Mouse (Mus musculus): Measurements from ENCODE around the gene Ddost. TPM values are rescaled to one million over a fixed set of nuclear protein-coding genes. Genes with fewer than 3 reads are reported as not detected.
A peak's percentile ranks its signal among the peaks of the same experiment; 100 is the strongest.

Gene Ddost
- polyA plus RNA-seq, 2 experiments = 342 to 344 TPM

- no peaks in the 10 kb centered on the region for H3K36me3 ChIP-seq (ENCODE audit: control insufficient read depth, insufficient read depth, low read length)
- H3K27ac ChIP-seq (replicated peaks; ENCODE audit: low read depth, low read length) = no peak overlapping the region
- no peaks in the 10 kb centered on the region; the same call in 1 of the 2 replicates for H3K27me3 ChIP-seq (ENCODE audit: control insufficient read depth, insufficient read depth, low read length)
- DNase-seq (ENCODE audit: low spot score) = no peak
- TF ChIP-seq POLR2A (IDR thresholded peaks at IDR 0.05; ENCODE audit: borderline replicate concordance, extremely low read depth, insufficient read depth, insufficient read length) = no peak
- H3K4me3 ChIP-seq (replicated peaks; ENCODE audit: low read length) = no peak overlapping the region
- H3K4me1 ChIP-seq (ENCODE audit: control insufficient read depth, insufficient read depth, low read length) = no peaks in the 10 kb centered on the region
- H3K9me3 ChIP-seq (ENCODE audit: control insufficient read depth, low read length) = no peaks in the 10 kb centered on the region; the same call in 1 of the 2 replicates
- no peak overlapping the region for H3K9ac ChIP-seq (ENCODE audit: low read depth, low read length, severe bottlenecking)
- ATAC-seq (ENCODE audit: low FRiP score, low read depth) = no peak
- no peak overlapping the region for H3K4me2 ChIP-seq (replicated peaks; ENCODE audit: low read depth, low read length, severe bottlenecking)
- WGBS = 86% methylated on average over 12 of the region's 12 CpGs
These were observed 52.0 kb downstream of the Ddost start for GRCm38 (mm10) chr4:138356551-138356950.

GRCm38 (mm10) chr4:138358176-138358575 is 53.6 kb downstream of the Ddost start:
- H3K9ac ChIP-seq (ENCODE audit: low read depth, low read length, severe bottlenecking) = no peak overlapping the region

GRCm38 (mm10) chr4:138361370-138361821 is 56.9 kb downstream of the Ddost start:
- no peaks in the 10 kb centered on the region; the same call in 1 of the 2 replicates for H3K27me3 ChIP-seq (ENCODE audit: control insufficient read depth, insufficient read depth, low read length)
- 16% methylated on average over 11 of the region's 11 CpGs for WGBS
- no peak overlapping the region for H3K27ac ChIP-seq (replicated peaks; ENCODE audit: low read depth, low read length)
- H3K4me1 ChIP-seq (ENCODE audit: control insufficient read depth, insufficient read depth, low read length) = no peaks in the 10 kb centered on the region
- no peak overlapping the region for H3K4me3 ChIP-seq (replicated peaks; ENCODE audit: low read length)
- no peaks in the 10 kb centered on the region for H3K36me3 ChIP-seq (ENCODE audit: control insufficient read depth, insufficient read depth, low read length)
- DNase-seq (ENCODE audit: low spot score) = no peak
- H3K4me2 ChIP-seq (replicated peaks; ENCODE audit: low read depth, low read length, severe bottlenecking) = no peak overlapping the region
- no peaks in the 10 kb centered on the region for H3K9me3 ChIP-seq (ENCODE audit: control insufficient read depth, low read length)
- 0 out of 2 replicates have a peak overlapping the region, but pooled peaks have one; percentile 4 for H3K9ac ChIP-seq (ENCODE audit: low read depth, low read length, severe bottlenecking)
- no peak for TF ChIP-seq POLR2A (IDR thresholded peaks at IDR 0.05; ENCODE audit: borderline replicate concordance, extremely low read depth, insufficient read depth, insufficient read length)
- ATAC-seq (ENCODE audit: low FRiP score, low read depth) = no peak

More at GRCm38 (mm10) chr4:138358176-138358575, 53.6 kb downstream of the Ddost start:
- TF ChIP-seq POLR2A (IDR thresholded peaks at IDR 0.05; ENCODE audit: borderline replicate concordance, extremely low read depth, insufficient read depth, insufficient read length) = no peak
- H3K27ac ChIP-seq (replicated peaks; ENCODE audit: low read depth, low read length) = no peak overlapping the region
- H3K27me3 ChIP-seq (ENCODE audit: control insufficient read depth, insufficient read depth, low read length) = no peaks in the 10 kb centered on the region; the same call in 1 of the 2 replicates
- no peak for ATAC-seq (ENCODE audit: low FRiP score, low read depth)
- H3K4me3 ChIP-seq (replicated peaks; ENCODE audit: low read length) = no peak overlapping the region
- WGBS = 80% methylated on average over 3 of the region's 3 CpGs
- DNase-seq (ENCODE audit: low spot score) = no peak
- H3K4me2 ChIP-seq (replicated peaks; ENCODE audit: low read depth, low read length, severe bottlenecking) = no peak overlapping the region
- no peaks in the 10 kb centered on the region for H3K9me3 ChIP-seq (ENCODE audit: control insufficient read depth, low read length)
- no peaks in the 10 kb centered on the region for H3K36me3 ChIP-seq (ENCODE audit: control insufficient read depth, insufficient read depth, low read length)
- H3K4me1 ChIP-seq (ENCODE audit: control insufficient read depth, insufficient read depth, low read length) = no peaks in the 10 kb centered on the region

Small RNAs within 50 kb of the gene (microRNA-seq; reads per million reads assigned to microRNA genes)
- not detected for gene Gm27646
- not detected for gene Mir7019

Other genes starting within 250 kb of the Ddost start
- 165 and 174 TPM in 2 replicates for gene Hp1bp3, start 88.4 kb upstream of the Ddost start, polyA plus RNA-seq (2012; rRNA removed)
- gene Hp1bp3, start 88.4 kb upstream of the Ddost start, polyA plus RNA-seq (2014; fragmentation: Nextera tagmentation; extraction: Ambion mirVana) = 183 and 212 TPM in 2 replicates
- 1.6 and 2.5 TPM in 2 replicates for gene Sh2d5, start 54.3 kb upstream of the Ddost start, polyA plus RNA-seq (2012; rRNA removed)
- gene Sh2d5, start 54.3 kb upstream of the Ddost start, polyA plus RNA-seq (2014; fragmentation: Nextera tagmentation; extraction: Ambion mirVana) = 0.25 and 0.77 TPM in 2 replicates
- gene Kif17, start 54.3 kb upstream of the Ddost start, polyA plus RNA-seq (2012; rRNA removed) = 2.3 and 3.0 TPM in 2 replicates
- gene Kif17, start 54.3 kb upstream of the Ddost start, polyA plus RNA-seq (2014; fragmentation: Nextera tagmentation; extraction: Ambion mirVana) = 1.1 TPM in 2 replicates
- gene Pink1, start 21.6 kb downstream of the Ddost start, polyA plus RNA-seq (2012; rRNA removed) = 44.0 and 55.3 TPM in 2 replicates
- 35.5 and 35.8 TPM in 2 replicates for gene Pink1, start 21.6 kb downstream of the Ddost start, polyA plus RNA-seq (2014; fragmentation: Nextera tagmentation; extraction: Ambion mirVana)
- gene Cda, start 63.3 kb downstream of the Ddost start, polyA plus RNA-seq (2012; rRNA removed) = 4.6 and 5.9 TPM in 2 replicates
- 6.8 and 7.7 TPM in 2 replicates for gene Cda, start 63.3 kb downstream of the Ddost start, polyA plus RNA-seq (2014; fragmentation: Nextera tagmentation; extraction: Ambion mirVana)
- 0.03 TPM in 1 of 2 replicates, not detected in the other for gene Fam43b, start 91.8 kb downstream of the Ddost start, polyA plus RNA-seq (2012; rRNA removed)
- gene Fam43b, start 91.8 kb downstream of the Ddost start, polyA plus RNA-seq (2014; fragmentation: Nextera tagmentation; extraction: Ambion mirVana) = 0.07 TPM in 1 of 2 replicates, not detected in the other
- gene Mul1, start 129.9 kb downstream of the Ddost start, polyA plus RNA-seq (2012; rRNA removed) = 13.8 and 14.2 TPM in 2 replicates
- 17.1 and 18.4 TPM in 2 replicates for gene Mul1, start 129.9 kb downstream of the Ddost start, polyA plus RNA-seq (2014; fragmentation: Nextera tagmentation; extraction: Ambion mirVana)
- gene Camk2n1, start 149.6 kb downstream of the Ddost start, polyA plus RNA-seq (2012; rRNA removed) = 7.8 and 9.0 TPM in 2 replicates
- 2.1 and 2.9 TPM in 2 replicates for gene Camk2n1, start 149.6 kb downstream of the Ddost start, polyA plus RNA-seq (2014; fragmentation: Nextera tagmentation; extraction: Ambion mirVana)

Measured in limb, embryonic 14.5 days (tissue).